ENCODE assay signal across 19 mouse cellular contexts in the genomic region with DNA sequence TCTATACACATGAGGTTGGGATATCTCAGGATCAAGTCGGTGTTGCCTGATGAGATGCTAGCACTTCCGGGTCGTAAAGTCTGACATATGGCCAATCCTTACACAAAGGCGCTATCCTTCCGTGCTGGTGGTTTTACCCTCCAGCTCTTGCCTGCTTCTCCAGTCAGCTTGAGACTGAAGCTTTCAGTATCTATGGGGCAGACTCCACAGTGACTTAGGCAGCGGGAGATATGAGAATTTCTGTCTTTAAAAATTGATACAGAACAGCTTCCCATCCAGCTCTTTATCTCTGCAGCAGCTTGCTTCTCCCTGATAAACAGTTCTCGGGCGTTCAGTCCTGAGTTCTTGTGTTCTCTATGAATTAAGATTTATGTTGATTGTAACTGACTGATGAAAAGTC. TPM values are rescaled to one million over a fixed set of nuclear protein-coding genes. Genes with fewer than 3 reads are reported as not detected.
A peak's percentile ranks its signal among the peaks of the same experiment; 100 is the strongest.
DNase-seq lines count a peak whose midpoint lies in the region; ATAC-seq and TF ChIP-seq lines count a peak whose summit lies in the region.
"Had no signal": no experiment of that assay in that cellular context is flagged by ENCODE, and none has a peak within 500 bp of the region (broad histone marks: within the 10 kb centered on the region; RNA-seq: fewer than 3 reads in every experiment).

No protein-coding gene starts in this region.

- no peaks in the 10 kb centered on the region for H3K27me3 ChIP-seq in MEL (ENCODE audit: control insufficient read depth in 1 of 2, insufficient read depth in 2 of 2, low read length in 2 of 2)
- peaks cover 2% of the 10 kb centered on the region; the same call in 1 of the 2 replicates for H3K27me3 ChIP-seq in liver, embryonic 13.5 days
- H3K27me3 ChIP-seq in kidney, adult 2 months (replicated peaks; ENCODE audit: control insufficient read depth, insufficient read depth, low read length) = no peaks in the 10 kb centered on the region
- no peaks in the 10 kb centered on the region for H3K27me3 ChIP-seq in forebrain, embryonic 16.5 days (replicated peaks; ENCODE audit: control insufficient read depth, insufficient read depth, low read length)
- H3K27me3 ChIP-seq: embryonic facial prominence, embryonic 15.5 days; forebrain, embryonic 12.5 days; midbrain, embryonic 13.5 days; neural tube, embryonic 13.5 days had no signal

- peak overlapping the region; percentile 34 for H3K4me2 ChIP-seq in liver, embryonic 13.5 days
- no peak overlapping the region for H3K4me2 ChIP-seq in forebrain, embryonic 16.5 days (ENCODE audit: low read length)
- H3K4me2 ChIP-seq: embryonic facial prominence, embryonic 15.5 days; forebrain, embryonic 12.5 days; midbrain, embryonic 13.5 days; neural tube, embryonic 13.5 days had no signal

- peak overlapping the region; percentile 65 for H3K27ac ChIP-seq in MEL (ENCODE audit: control insufficient read depth, low read depth, low read length)
- H3K27ac ChIP-seq in liver, embryonic 13.5 days = peak overlapping the region; percentile 63
- H3K27ac ChIP-seq in kidney, adult 2 months (ENCODE audit: insufficient read depth, low read depth, low read length) = no peak overlapping the region
- H3K27ac ChIP-seq in forebrain, embryonic 16.5 days (ENCODE audit: low read length) = no peak overlapping the region
- H3K27ac ChIP-seq: embryonic facial prominence, embryonic 15.5 days; forebrain, embryonic 12.5 days; heart, adult 2 months; kidney, postnatal 0 days; macrophage; midbrain, embryonic 13.5 days; neural tube, embryonic 13.5 days had no signal

- TF ChIP-seq RAD21 in MEL (IDR thresholded peaks at IDR 0.05; ENCODE audit: low read depth, low read length) = no peak

- peak; percentile 66 for ATAC-seq in common myeloid progenitor, adult 5-6 weeks (replicated peaks; ENCODE audit: low read depth, poor library complexity, severe bottlenecking)
- ATAC-seq in liver, embryonic 13.5 days (ENCODE audit: low read depth) = peak; percentile 94
- no peak for ATAC-seq in CD4-positive, CD25-positive, alpha-beta regulatory T cell, adult 4 months
- ATAC-seq in forebrain, embryonic 16.5 days = no peak
- ATAC-seq: hindbrain, embryonic 16.5 days; midbrain, embryonic 13.5 days had no signal

- 0 out of 4 replicates have a peak, but pooled peaks of 1 of the 2 experiments have one; percentile 17 for TF ChIP-seq POLR2A in MEL (IDR thresholded peaks at IDR 0.05; ENCODE audit: control insufficient read depth in 1 of 2, insufficient read depth in 1 of 2, low read depth in 1 of 2, low read length in 2 of 2, poor library complexity in 1 of 2)
- TF ChIP-seq POLR2A in kidney, adult 2 months (IDR thresholded peaks at IDR 0.05; ENCODE audit: low read depth, low read length) = no peak

- no peak for TF ChIP-seq CTCF in MEL (IDR thresholded peaks at IDR 0.05 in 2 of 3, conservative IDR thresholded peaks at IDR 0.05 in 1 of 3; ENCODE audit: control insufficient read depth in 1 of 3, insufficient read depth in 1 of 3, low read depth in 2 of 3, low read length in 3 of 3, poor library complexity in 1 of 3, severe bottlenecking in 1 of 3)
- no peak for TF ChIP-seq CTCF in kidney, adult 2 months (conservative IDR thresholded peaks at IDR 0.05; ENCODE audit: insufficient read depth, insufficient read length, low read depth, low read length)

- 24% methylated on average over 8 of the region's 8 CpGs for WGBS in liver, embryonic 13.5 days (ENCODE audit: insufficient replicate concordance)
- 75% methylated on average over 8 of the region's 8 CpGs for WGBS in kidney, adult 2 months
- WGBS in forebrain, embryonic 16.5 days = 86% methylated on average over 8 of the region's 8 CpGs

- peak; percentile 87 for DNase-seq in MEL (ENCODE audit: low read depth, low spot score)
- peak; percentile 55 for DNase-seq in liver, embryonic 13.5 days
- no peak for DNase-seq in kidney, adult 2 months
- DNase-seq in gastrocnemius, adult 18-20 months (ENCODE audit: low spot score) = no peak
- DNase-seq: adrenal gland, adult 8-10 months; cerebellum, adult 11 months; cerebellum, postnatal 14 days; kidney, adult 11 months had no signal

- no peaks in the 10 kb centered on the region for H3K9me3 ChIP-seq in MEL (replicated peaks; ENCODE audit: insufficient read depth, low read length)
- H3K9me3 ChIP-seq in liver, embryonic 13.5 days (replicated peaks) = no peaks in the 10 kb centered on the region
- H3K9me3 ChIP-seq in forebrain, embryonic 16.5 days (ENCODE audit: control insufficient read depth, low read length) = no peaks in the 10 kb centered on the region
- H3K9me3 ChIP-seq: embryonic facial prominence, embryonic 15.5 days; forebrain, embryonic 12.5 days; midbrain, embryonic 13.5 days; neural tube, embryonic 13.5 days had no signal

- peaks cover 6 to 19% of the 10 kb centered on the region in 2 experiments; a peak in 3 of 4 replicates for H3K4me1 ChIP-seq in MEL (ENCODE audit: control insufficient read depth in 1 of 2, insufficient read depth in 2 of 2, low read length in 2 of 2)
- H3K4me1 ChIP-seq in liver, embryonic 13.5 days (replicated peaks) = peaks cover 35% of the 10 kb centered on the region
- 0 out of 2 replicates have a peak, but pooled peaks cover 2% of the 10 kb centered on the region for H3K4me1 ChIP-seq in kidney, adult 2 months (ENCODE audit: control insufficient read depth, insufficient read depth, low read length)
- H3K4me1 ChIP-seq in forebrain, embryonic 16.5 days (replicated peaks; ENCODE audit: control insufficient read depth, insufficient read depth, low read length) = peaks cover 5% of the 10 kb centered on the region; the same call in 1 of the 2 replicates
- H3K4me1 ChIP-seq: embryonic facial prominence, embryonic 15.5 days had no signal

- peak overlapping the region; percentile 15 for H3K9ac ChIP-seq in MEL (ENCODE audit: control insufficient read depth, low read depth, low read length, poor library complexity, severe bottlenecking)
- H3K9ac ChIP-seq in liver, embryonic 13.5 days = no peak overlapping the region
- no peak overlapping the region for H3K9ac ChIP-seq in forebrain, embryonic 16.5 days (replicated peaks; ENCODE audit: low read depth, low read length)
- H3K9ac ChIP-seq: embryonic facial prominence, embryonic 15.5 days; forebrain, embryonic 12.5 days; midbrain, embryonic 13.5 days; neural tube, embryonic 13.5 days had no signal

- TF ChIP-seq EP300 in MEL (IDR thresholded peaks at IDR 0.05; ENCODE audit: low read depth in 1 of 2, low read length in 2 of 2) = peak; percentile 89 to 93

- peaks cover 0 to 12% of the 10 kb centered on the region in 2 experiments; a peak in 2 of 4 replicates for H3K36me3 ChIP-seq in MEL (ENCODE audit: control insufficient read depth in 1 of 2, insufficient read depth in 2 of 2, low read length in 2 of 2)
- no peaks in the 10 kb centered on the region for H3K36me3 ChIP-seq in liver, embryonic 13.5 days
- H3K36me3 ChIP-seq in kidney, adult 2 months (ENCODE audit: control insufficient read depth, insufficient read depth, low read length) = no peaks in the 10 kb centered on the region
- H3K36me3 ChIP-seq in forebrain, embryonic 16.5 days (ENCODE audit: control insufficient read depth, insufficient read depth) = no peaks in the 10 kb centered on the region
- H3K36me3 ChIP-seq: embryonic facial prominence, embryonic 15.5 days; forebrain, embryonic 12.5 days; midbrain, embryonic 13.5 days; neural tube, embryonic 13.5 days had no signal

- H3K79me2 ChIP-seq in MEL (ENCODE audit: control insufficient read depth, insufficient read depth, low read length, poor library complexity) = no peaks in the 10 kb centered on the region

- peak overlapping the region; percentile 3 to 8; a peak in 3 of 4 replicates for H3K4me3 ChIP-seq in MEL (ENCODE audit: control insufficient read depth in 1 of 2, insufficient read depth in 1 of 2, low read depth in 2 of 2, low read length in 2 of 2)
- no peak overlapping the region; the same call in 1 of the 2 replicates for H3K4me3 ChIP-seq in liver, embryonic 13.5 days (replicated peaks)
- no peak overlapping the region for H3K4me3 ChIP-seq in kidney, adult 2 months (ENCODE audit: insufficient read depth, low read depth, low read length)
- no peak overlapping the region for H3K4me3 ChIP-seq in forebrain, embryonic 16.5 days (replicated peaks; ENCODE audit: low read length)
- H3K4me3 ChIP-seq: embryonic facial prominence, embryonic 15.5 days; forebrain, embryonic 12.5 days; heart, adult 2 months; midbrain, embryonic 13.5 days; neural tube, embryonic 13.5 days had no signal

TF ChIP-seq in MEL, 35 proteins besides CTCF, POLR2A, EP300 and RAD21 (continues in another document):
- no peak for TF ChIP-seq ZNF384 (IDR thresholded peaks at IDR 0.05; ENCODE audit: low read depth, low read length)
- 0 out of 2 replicates have a peak, but pooled peaks have one; percentile 21 for TF ChIP-seq KAT2A (conservative IDR thresholded peaks at IDR 0.05; ENCODE audit: low read depth, low read length)
- no peak for TF ChIP-seq UBTF (IDR thresholded peaks at IDR 0.05; ENCODE audit: borderline replicate concordance, insufficient read depth, low read depth, low read length)
- TF ChIP-seq MXI1 (IDR thresholded peaks at IDR 0.05; ENCODE audit: low read depth, low read length) = peak; percentile 63
- no peak for TF ChIP-seq MAZ (IDR thresholded peaks at IDR 0.05; ENCODE audit: low read depth, low read length)
- peak; percentile 76 for TF ChIP-seq SIN3A (IDR thresholded peaks at IDR 0.05; ENCODE audit: low read length)

RNA-seq across cellular contexts. Expression of a gene that starts 14.9 kb away (rescaled TPM):
- total RNA-seq in MEL (2012; rRNA removed) = 33.5 and 37.6 TPM in 2 replicates
- 10 to 100 TPM in 1 of 2 experiments, not detected in 1; 60.6 TPM for polyA plus RNA-seq in MEL (2012; ENCODE audit: insufficient read depth in 1 of 2, insufficient read length in 2 of 2, low read depth in 1 of 2, low replicate concordance in 2 of 2, missing spikeins in 1 of 2)
- total RNA-seq in common myeloid progenitor, adult 5-6 weeks (2017) = 79.4 and 86.3 TPM in 2 replicates
- 164 and 196 TPM in 2 replicates for polyA plus RNA-seq in liver, embryonic 13.5 days (2015; fragmentation: Nextera tagmentation; extraction: Ambion mirVana)
- polyA plus RNA-seq in kidney, adult 2 months (2012; rRNA removed) = 556 and 574 TPM in 2 replicates
- 10 to 100 TPM; 82.6 to 83.2 TPM for polyA plus RNA-seq in CD4-positive, CD25-positive, alpha-beta regulatory T cell, adult 4 months (2017; shearing (Covaris generic))
- polyA plus RNA-seq in forebrain, embryonic 16.5 days (2015; fragmentation: Nextera tagmentation; extraction: Ambion mirVana) = 275 and 276 TPM in 2 replicates
- 100 to 1,000 TPM in 1 of 2 experiments, 10 to 100 TPM in 1; 99.7 to 123 TPM for total RNA-seq in gastrocnemius, adult 18-20 months (2021)

RNA-seq across cellular contexts. Expression of a gene that starts 53.8 kb away (rescaled TPM):
- 3.4 and 4.9 TPM in 2 replicates for total RNA-seq in MEL (2012; rRNA removed)
- 1 to 10 TPM in 1 of 2 experiments, not detected in 1; 8.7 TPM for polyA plus RNA-seq in MEL (2012; ENCODE audit: insufficient read depth in 1 of 2, insufficient read length in 2 of 2, low read depth in 1 of 2, low replicate concordance in 2 of 2, missing spikeins in 1 of 2)
- 9.4 and 11.4 TPM in 2 replicates for total RNA-seq in common myeloid progenitor, adult 5-6 weeks (2017)
- polyA plus RNA-seq in liver, embryonic 13.5 days (2015; fragmentation: Nextera tagmentation; extraction: Ambion mirVana) = 2.4 and 3.0 TPM in 2 replicates
- polyA plus RNA-seq in kidney, adult 2 months (2012; rRNA removed) = 4.1 and 4.9 TPM in 2 replicates
- 10 to 100 TPM in 1 of 2 experiments, 1 to 10 TPM in 1; 9.6 to 10.1 TPM for polyA plus RNA-seq in CD4-positive, CD25-positive, alpha-beta regulatory T cell, adult 4 months (2017; shearing (Covaris generic))
- 9.8 and 12.1 TPM in 2 replicates for polyA plus RNA-seq in forebrain, embryonic 16.5 days (2015; fragmentation: Nextera tagmentation; extraction: Ambion mirVana)
- total RNA-seq in gastrocnemius, adult 18-20 months (2021) = 1 to 10 TPM; 3.7 to 4.1 TPM

Comparison
In these comparisons a context has a peak if more than half of its experiments do, and no peak if none do; other contexts are left out.
1. DNase-seq: peak in MEL (single experiment) and liver, embryonic 13.5 days (single experiment); none in kidney, adult 2 months (single experiment) and gastrocnemius, adult 18-20 months (single experiment).
2. H3K27ac ChIP-seq: peak in MEL (single experiment) and liver, embryonic 13.5 days (single experiment); none in kidney, adult 2 months (single experiment) and forebrain, embryonic 16.5 days (single experiment).
3. H3K4me3 ChIP-seq: peak in MEL (2 of 2); none in liver, embryonic 13.5 days (single experiment), kidney, adult 2 months (single experiment) and forebrain, embryonic 16.5 days (single experiment).
4. ATAC-seq: peak in common myeloid progenitor, adult 5-6 weeks (single experiment) and liver, embryonic 13.5 days (single experiment); none in CD4-positive, CD25-positive, alpha-beta regulatory T cell, adult 4 months (single experiment) and forebrain, embryonic 16.5 days (single experiment).